ENCODE assay signal across 8 mouse cellular contexts in genomic region chr12:110806301-110806970, GRCm38 (mm10). TPM values are rescaled to one million over a fixed set of nuclear protein-coding genes. Genes with fewer than 3 reads are reported as not detected.
DNase-seq lines count a peak whose midpoint lies in the region; TF ChIP-seq lines count a peak whose summit lies in the region.

No protein-coding gene starts in this region.

- H3K4me3 ChIP-seq in spleen, adult 2 months (ENCODE audit: extremely low read depth, insufficient read depth, insufficient read length), result no peak overlapping the region
- H3K4me3 ChIP-seq in embryonic fibroblast, embryonic 13.5 days (ENCODE audit: insufficient read depth, low read length), result no peak overlapping the region

- TF ChIP-seq CTCF in spleen, adult 2 months (IDR thresholded peaks at IDR 0.05; ENCODE audit: extremely low read depth, insufficient read depth, insufficient read length, insufficient replicate concordance), result peak; percentile 20; the same call in 1 of the 2 replicates
- peak; percentile 43; the same call in 1 of the 2 replicates for TF ChIP-seq CTCF in embryonic fibroblast, embryonic 13.5 days (IDR thresholded peaks at IDR 0.05; ENCODE audit: borderline replicate concordance, insufficient read depth, low read length)

- intact Hi-C loops in heart, postnatal 10 days (cut with DNase I), result loop anchor here (5.0 kb wide), 1 partner anchor 69 kb away; the partner anchor contains the start of gene Wdr20
- intact Hi-C loops in heart, postnatal 25 days (cut with DNase I), result no loop called here

- no peaks in the 10 kb centered on the region for H3K27me3 ChIP-seq in spleen, adult 2 months (ENCODE audit: control insufficient read depth, insufficient read depth, low read length)

- no peak for TF ChIP-seq POLR2A in spleen, adult 2 months (IDR thresholded peaks at IDR 0.05; ENCODE audit: low read depth, low read length)
- TF ChIP-seq POLR2A in embryonic fibroblast, embryonic 13.5 days (IDR thresholded peaks at IDR 0.05; ENCODE audit: low read depth, low read length), result no peak

- 0 out of 2 replicates have a peak, but pooled peaks cover 1% of the 10 kb centered on the region for H3K36me3 ChIP-seq in spleen, adult 2 months (ENCODE audit: control insufficient read depth, insufficient read depth, low read length)

- peak; percentile 48 to 52 for DNase-seq in heart, postnatal 10 days
- DNase-seq in heart, postnatal 25 days (ENCODE audit: low spot score), result no peak
- DNase-seq in spleen, adult 2 months (ENCODE audit: low read depth in 1 of 2, low spot score in 2 of 2), result peak in 1 of 2 experiments; percentile 22
- no peak for DNase-seq in spleen, postnatal 14 days (ENCODE audit: low spot score in 2 of 2)
- DNase-seq in T-cell, adult 2 months (ENCODE audit: low spot score), result no peak
- DNase-seq in spleen, postnatal 4 days (ENCODE audit: low spot score in 2 of 2), result no peak
- no peak for DNase-seq in right cerebral cortex, adult 18-20 months

- 85% methylated on average over 3 of the region's 3 CpGs for WGBS in spleen, adult 2 months

- H3K4me1 ChIP-seq in spleen, adult 2 months (ENCODE audit: control insufficient read depth, insufficient read depth, insufficient read length), result no peaks in the 10 kb centered on the region
- peaks cover 5% of the 10 kb centered on the region; the same call in 1 of the 2 replicates for H3K4me1 ChIP-seq in embryonic fibroblast, embryonic 13.5 days (ENCODE audit: control insufficient read depth, insufficient read depth, low read length)

- H3K27ac ChIP-seq in spleen, adult 2 months (ENCODE audit: insufficient read depth, low read length), result no peak overlapping the region
- H3K27ac ChIP-seq in embryonic fibroblast, embryonic 13.5 days (ENCODE audit: insufficient read depth, low read length), result no peak overlapping the region

RNA-seq across cellular contexts. Expression of gene Mok, which starts 34.3 kb away (rescaled TPM):
- under 1 TPM; 0.57 to 0.62 TPM for total RNA-seq in heart, postnatal 10 days (2021)
- total RNA-seq in heart, postnatal 25 days (2021), result under 1 TPM; 0.31 to 0.39 TPM
- 0.32 and 0.35 TPM in 2 replicates for polyA plus RNA-seq in spleen, adult 2 months (2012; rRNA removed)
- 1.2 and 1.5 TPM in 2 replicates for polyA plus RNA-seq in embryonic fibroblast, embryonic 13.5 days (2011; ENCODE audit: insufficient read length, low read depth, missing spikeins)

RNA-seq across cellular contexts. Expression of gene Zfp839, which starts 43.6 kb away (rescaled TPM):
- total RNA-seq in heart, postnatal 10 days (2021), result 1 to 10 TPM; 7.1 to 7.4 TPM
- 1 to 10 TPM; 9.3 to 9.8 TPM for total RNA-seq in heart, postnatal 25 days (2021)
- 5.3 and 5.7 TPM in 2 replicates for polyA plus RNA-seq in spleen, adult 2 months (2012; rRNA removed)
- polyA plus RNA-seq in embryonic fibroblast, embryonic 13.5 days (2011; ENCODE audit: insufficient read length, low read depth, missing spikeins), result 6.3 and 6.6 TPM in 2 replicates

Comparison
In these comparisons a context has a peak if more than half of its experiments do, and no peak if none do; other contexts are left out.
1. DNase-seq: peak in heart, postnatal 10 days (2 of 2); none in heart, postnatal 25 days (single experiment), spleen, postnatal 14 days (0 of 2), T-cell, adult 2 months (single experiment), spleen, postnatal 4 days (0 of 2) and right cerebral cortex, adult 18-20 months (single experiment).